Mouse (Mus musculus) lung, postnatal 0 days (tissue): ENCODE data around the gene D130043K22Rik. TPM values are rescaled to one million over a fixed set of nuclear protein-coding genes. Genes with fewer than 3 reads are reported as not detected.

Experiments
- ATAC-seq: fragments of 200-750 bp; cut with Nextera tagmentation; 2 replicates; pipeline ENCODE4 v1.8.0; 2017; ENCODE audit warnings: moderate library complexity
- DNase-seq: peaks from one replicate; pipeline ENCODE4 v3.0.0-alpha.2; 2016; ENCODE audit warnings: low spot score
- H3K27ac ChIP-seq: fragments of 300-500 bp; sonication (generic); 2 replicates; pipeline ENCODE4 v1.5.1; 2014; ENCODE audit warnings: antibody characterized with exemption, mild to moderate bottlenecking, low read length, mixed read lengths
- H3K27me3 ChIP-seq: fragments of 300-500 bp; sonication (generic); replicated peaks from 2 replicates; pipeline ENCODE4 v1.6.1; 2014; ENCODE audit warnings: low read length, mixed read lengths; ENCODE audit not compliant: insufficient read depth
- H3K36me3 ChIP-seq: fragments of 300-500 bp; sonication (generic); 2 replicates; pipeline ENCODE4 v1.6.1; 2014; ENCODE audit warnings: low read length, mixed read lengths; ENCODE audit not compliant: insufficient read depth
- H3K4me1 ChIP-seq: fragments of 300-500 bp; sonication (generic); 2 replicates; pipeline ENCODE4 v1.6.1; 2014; ENCODE audit warnings: antibody characterized with exemption, low read depth, low read length, mixed read lengths; ENCODE audit not compliant: insufficient read depth
- H3K4me2 ChIP-seq: fragments of 300-500 bp; sonication (generic); replicated peaks from 2 replicates; pipeline ENCODE4 v1.6.1; 2014; ENCODE audit warnings: low read depth, mild to moderate bottlenecking, low read length, moderate library complexity, mixed read lengths
- H3K4me3 ChIP-seq: fragments of 300-500 bp; sonication (generic); 2 replicates; pipeline ENCODE4 v1.5.1; 2014; ENCODE audit warnings: low read depth, low read length
- H3K9ac ChIP-seq: fragments of 300-500 bp; sonication (generic); replicated peaks from 2 replicates; pipeline ENCODE4 v1.6.1; 2014; ENCODE audit warnings: low read depth, mild to moderate bottlenecking
- H3K9me3 ChIP-seq: fragments of 300-500 bp; sonication (generic); 2 replicates; pipeline ENCODE4 v1.6.1; 2016; ENCODE audit warnings: low read length, mixed read lengths
- CTCF ChIP-seq: IDR thresholded peaks from 2 replicates; pipeline ENCODE4 v1.5.1; 2016; ENCODE audit warnings: antibody characterized with exemption, mild to moderate bottlenecking
- EP300 ChIP-seq: IDR thresholded peaks from 2 replicates; pipeline ENCODE4 v1.6.1; 2016; ENCODE audit warnings: antibody characterized with exemption, mild to moderate bottlenecking, control low read depth
- WGBS: fragments of 180-500 bp; shearing (Covaris S2); extraction: QIAGEN DNeasy Blood & Tissue Kit; methylation state at CpG from one replicate; pipeline ENCODE4 v1.1.7; 2014; 5-methylcytosine and 5-hydroxymethylcytosine counted together
- polyA plus RNA-seq: library from polyadenylated mRNA; unstranded; fragments of >200 nt; fragmentation: Nextera tagmentation; extraction: Ambion mirVana; gene quantifications from 2 replicates; pipeline ENCODE4 v1.2.1, GENCODE M21; 2015

Gene D130043K22Rik
- polyA plus RNA-seq, 1 experiment from 2014 or later: 0.35 TPM

GRCm38 (mm10) chr13:24880704-24881103, 35.8 kb downstream of the D130043K22Rik start:
- ATAC-seq (no peak), DNase-seq (no peak)
- no peak overlapping the region for H3K4me3 ChIP-seq
- H3K27ac ChIP-seq: no peak overlapping the region
- WGBS: 81% methylated on average over 5 of the region's 5 CpGs
- TF ChIP-seq CTCF: no peak
- no peak for TF ChIP-seq EP300
- H3K27me3 ChIP-seq: no peaks in the 10 kb centered on the region
- no peaks in the 10 kb centered on the region for H3K4me1 ChIP-seq
- H3K9me3 ChIP-seq: no peaks in the 10 kb centered on the region
- no peak overlapping the region for H3K9ac ChIP-seq
- H3K36me3 ChIP-seq: no peaks in the 10 kb centered on the region
- H3K4me2 ChIP-seq: no peak overlapping the region

- DNase-seq (no peak), ATAC-seq (no peak)
- Histone ChIP-seq H3K4me3 (no peak overlapping the region), H3K27me3 (no peaks in the 10 kb centered on the region), H3K4me1 (no peaks in the 10 kb centered on the region), H3K4me2 (no peak overlapping the region), H3K9ac (no peak overlapping the region), H3K9me3 (no peaks in the 10 kb centered on the region), H3K27ac (no peak overlapping the region), H3K36me3 (no peaks in the 10 kb centered on the region)
- TF ChIP-seq CTCF (no peak), EP300 (no peak)
- WGBS: 86% methylated on average over 6 of the region's 6 CpGs
Measured at GRCm38 (mm10) chr13:24882411-24882810, 37.5 kb downstream of the D130043K22Rik start.

GRCm38 (mm10) chr13:24889554-24889953, 44.6 kb downstream of the D130043K22Rik start:
- Histone ChIP-seq H3K27me3 (no peaks in the 10 kb centered on the region), H3K27ac (no peak overlapping the region), H3K9me3 (no peaks in the 10 kb centered on the region), H3K36me3 (no peaks in the 10 kb centered on the region), H3K4me1 (no peaks in the 10 kb centered on the region), H3K4me3 (no peak overlapping the region), H3K9ac (no peak overlapping the region), H3K4me2 (no peak overlapping the region)
- DNase-seq (no peak), ATAC-seq (no peak)
- TF ChIP-seq CTCF: no peak
- 39% methylated on average over 1 of the region's 1 CpGs for WGBS

- Histone ChIP-seq H3K4me3 (no peak overlapping the region), H3K36me3 (no peaks in the 10 kb centered on the region), H3K9me3 (no peaks in the 10 kb centered on the region), H3K27me3 (no peaks in the 10 kb centered on the region), H3K9ac (no peak overlapping the region), H3K4me1 (no peaks in the 10 kb centered on the region), H3K27ac (no peak overlapping the region), H3K4me2 (no peak overlapping the region)
- TF ChIP-seq EP300: no peak
- TF ChIP-seq CTCF: no peak
- no peak for ATAC-seq
- DNase-seq: no peak
- 72% methylated on average over 3 of the region's 3 CpGs for WGBS
Measured at GRCm38 (mm10) chr13:24892516-24892915, 47.6 kb downstream of the D130043K22Rik start.

- Histone ChIP-seq H3K9ac (no peak overlapping the region), H3K36me3 (no peaks in the 10 kb centered on the region), H3K4me3 (no peak overlapping the region), H3K4me1 (no peaks in the 10 kb centered on the region), H3K27me3 (no peaks in the 10 kb centered on the region), H3K9me3 (no peaks in the 10 kb centered on the region), H3K27ac (no peak overlapping the region), H3K4me2 (no peak overlapping the region)
- WGBS: 70% methylated on average over 2 of the region's 2 CpGs
- TF ChIP-seq EP300 (no peak), CTCF (no peak)
- DNase-seq: no peak
- ATAC-seq: no peak
Measured at GRCm38 (mm10) chr13:24893880-24894279, 48.9 kb downstream of the D130043K22Rik start.

- no peaks in the 10 kb centered on the region for H3K4me1 ChIP-seq
- TF ChIP-seq CTCF (no peak), EP300 (no peak)
- H3K9ac ChIP-seq: no peak overlapping the region
- H3K4me3 ChIP-seq: no peak overlapping the region
- H3K27me3 ChIP-seq: no peaks in the 10 kb centered on the region
- no peaks in the 10 kb centered on the region for H3K36me3 ChIP-seq
- no peaks in the 10 kb centered on the region for H3K9me3 ChIP-seq
- DNase-seq (no peak), ATAC-seq (no peak)
- no peak overlapping the region for H3K4me2 ChIP-seq
- no peak overlapping the region for H3K27ac ChIP-seq
- 89% methylated on average over 2 of the region's 2 CpGs for WGBS
Measured at GRCm38 (mm10) chr13:24901916-24902315, 57.0 kb downstream of the D130043K22Rik start.

- ATAC-seq: no peak
- H3K27ac ChIP-seq: no peak overlapping the region
Measured at GRCm38 (mm10) chr13:24903412-24903811, 58.5 kb downstream of the D130043K22Rik start.

More at GRCm38 (mm10) chr13:24903412-24903811, 58.5 kb downstream of the D130043K22Rik start:
- Histone ChIP-seq H3K4me3 (no peak overlapping the region), H3K9me3 (no peaks in the 10 kb centered on the region), H3K9ac (no peak overlapping the region), H3K27me3 (no peaks in the 10 kb centered on the region), H3K4me2 (no peak overlapping the region), H3K4me1 (no peaks in the 10 kb centered on the region), H3K36me3 (no peaks in the 10 kb centered on the region)
- TF ChIP-seq CTCF: no peak
- TF ChIP-seq EP300: peak; percentile 72
- WGBS: 68% methylated on average over 6 of the region's 6 CpGs
- no peak for DNase-seq
